Mouse (Mus musculus) midbrain, postnatal 0 days (tissue): Measurements from ENCODE around the gene E330009J07Rik. TPM values are rescaled to one million over a fixed set of nuclear protein-coding genes. Genes with fewer than 3 reads are reported as not detected.

Experiments used
- ATAC-seq: fragments of 200-750 bp; cut with Nextera tagmentation; 2 replicates; pipeline ENCODE4 v1.8.0; 2017; ENCODE audit warnings: moderate number of reproducible peaks, mild to moderate bottlenecking, moderate TSS enrichment, moderate library complexity; ENCODE audit not compliant: low FRiP score
- DNase-seq: peaks from one replicate; pipeline ENCODE4 v3.0.0-alpha.2; 2015; ENCODE audit warnings: low spot score
- H3K27ac ChIP-seq: fragments of 300-500 bp; sonication (generic); 2 replicates; pipeline ENCODE4 v1.5.1; 2014; ENCODE audit warnings: low read depth, mild to moderate bottlenecking, low read length, mixed read lengths
- H3K27me3 ChIP-seq: fragments of 300-500 bp; sonication (generic); 2 replicates; pipeline ENCODE4 v1.6.1; 2014; ENCODE audit warnings: low read length, control low read depth, mixed read lengths; ENCODE audit not compliant: insufficient read depth
- H3K36me3 ChIP-seq: fragments of 300-500 bp; sonication (generic); 2 replicates; pipeline ENCODE4 v1.6.1; 2014; ENCODE audit warnings: low read length, control low read depth, mixed read lengths; ENCODE audit not compliant: insufficient read depth
- H3K4me1 ChIP-seq: fragments of 300-500 bp; sonication (generic); 2 replicates; pipeline ENCODE4 v1.6.1; 2014; ENCODE audit warnings: mild to moderate bottlenecking, control low read depth, antibody characterized with exemption, low read length, mixed read lengths; ENCODE audit not compliant: insufficient read depth
- H3K4me2 ChIP-seq: fragments of 300-500 bp; sonication (generic); 2 replicates; pipeline ENCODE4 v1.6.1; 2014; ENCODE audit warnings: low read depth, mild to moderate bottlenecking, low read length, mixed read lengths; ENCODE audit not compliant: poor library complexity, severe bottlenecking
- H3K4me3 ChIP-seq: fragments of 300-500 bp; sonication (generic); 2 replicates; pipeline ENCODE4 v1.5.1; 2014; ENCODE audit warnings: low read depth, mild to moderate bottlenecking, low read length, moderate library complexity
- H3K9ac ChIP-seq: fragments of 300-500 bp; sonication (generic); replicated peaks from 2 replicates; pipeline ENCODE4 v1.6.1; 2014; ENCODE audit warnings: mild to moderate bottlenecking, low read length, moderate library complexity, mixed read lengths; ENCODE audit not compliant: poor library complexity, severe bottlenecking
- H3K9me3 ChIP-seq: fragments of 300-500 bp; sonication (generic); 2 replicates; pipeline ENCODE4 v1.6.1; 2016; ENCODE audit warnings: low read length, control low read depth
- CTCF ChIP-seq: IDR thresholded peaks from 2 replicates; pipeline ENCODE4 v1.5.1; 2016; ENCODE audit warnings: antibody characterized with exemption, mild to moderate bottlenecking
- WGBS: fragments of 180-500 bp; shearing (Covaris S2); extraction: QIAGEN DNeasy Blood & Tissue Kit; methylation state at CpG from one replicate; pipeline ENCODE4 v1.1.7; 2014; 5-methylcytosine and 5-hydroxymethylcytosine counted together
- polyA plus RNA-seq: library from polyadenylated mRNA; unstranded; fragments of >200 nt; fragmentation: Nextera tagmentation; extraction: Ambion mirVana; gene quantifications from 2 replicates; pipeline ENCODE4 v1.2.1, GENCODE M21; 2015
- total RNA-seq: library from RNA; depleted of rRNA; stranded (reverse); fragments of >200 nt; gene quantifications from 2 replicates; pipeline ENCODE4 v1.2.3, GENCODE M21; 2014

The E330009J07Rik gene
- total and polyA plus RNA-seq, 2 experiments from 2014 or later = 7.8 to 20.0 TPM

DNA sequence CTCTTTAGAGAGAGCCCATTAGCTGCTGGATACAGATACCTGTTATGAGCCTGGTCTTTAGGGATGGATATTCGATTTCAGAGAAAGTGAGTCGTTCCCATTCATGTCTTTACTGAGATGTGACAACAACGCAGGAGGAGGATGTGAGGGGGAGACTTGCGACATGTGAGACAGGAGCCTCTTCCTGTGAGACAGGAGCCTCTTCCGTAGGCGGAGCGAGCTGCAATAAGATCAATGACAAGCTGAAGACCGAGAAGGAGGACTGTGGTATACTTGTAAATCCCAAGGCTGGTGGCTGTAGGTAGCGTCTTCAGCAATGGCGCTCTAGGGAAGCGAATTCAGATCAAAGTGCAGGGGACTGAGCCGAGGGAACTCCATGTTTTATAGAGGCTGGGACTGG is 3.8 kb upstream of the E330009J07Rik start:
- Histone ChIP-seq H3K27ac (no peak overlapping the region), H3K4me3 (no peak overlapping the region), H3K27me3 (peaks cover 4% of the 10 kb centered on the region; the same call in 1 of the 2 replicates), H3K9me3 (no peaks in the 10 kb centered on the region), H3K4me1 (no peaks in the 10 kb centered on the region), H3K4me2 (0 out of 2 replicates have a peak overlapping the region, but pooled peaks have one; percentile 2), H3K36me3 (no peaks in the 10 kb centered on the region), H3K9ac (no peak overlapping the region)
- DNase-seq (no peak), ATAC-seq (no peak)
- 35% methylated on average over 12 of the region's 12 CpGs for WGBS
- no peak for TF ChIP-seq CTCF

DNA sequence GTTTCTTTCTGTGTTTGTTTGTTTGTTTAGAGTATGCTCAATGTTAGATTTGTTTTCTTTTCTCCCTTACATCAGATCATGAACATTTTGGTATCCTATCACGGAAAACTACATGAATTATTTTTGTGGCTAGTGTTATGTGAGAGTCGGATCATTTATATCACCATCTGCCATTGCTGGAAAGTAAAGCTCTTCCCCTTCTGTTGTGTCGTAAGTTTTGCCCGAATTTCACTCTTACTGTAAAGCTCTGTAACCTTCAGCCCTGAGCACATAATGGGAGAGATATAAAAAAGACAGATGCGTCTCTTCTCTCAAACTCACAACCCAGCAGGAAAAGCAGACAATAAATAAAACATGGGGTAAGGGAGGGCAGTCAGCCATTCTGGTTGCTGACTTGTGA is 3.0 kb upstream of the E330009J07Rik start, which contains the start of gene Wee2:
Wee2 (plus strand) TSS at position 153 of the 400 bp plus-strand sequence.
- 0 out of 2 replicates have a peak within 1 kb of the TSS, but pooled peaks have one; percentile 2 for H3K4me2 ChIP-seq
- TF ChIP-seq CTCF = no peak
- no peak within 1 kb of the TSS for H3K27ac ChIP-seq
- WGBS = 72% methylated on average over 5 of the region's 5 CpGs
- H3K36me3 ChIP-seq = no peaks in the 10 kb centered on the region
- H3K9me3 ChIP-seq = no peaks in the 10 kb centered on the region
- H3K9ac ChIP-seq = no peak within 1 kb of the TSS
- H3K27me3 ChIP-seq = peaks cover 4% of the 10 kb centered on the region; the same call in 1 of the 2 replicates
- H3K4me1 ChIP-seq = 0 out of 2 replicates have a peak, but pooled peaks cover 2% of the 10 kb centered on the region
- no peak for ATAC-seq
- no peak within 1 kb of the TSS for H3K4me3 ChIP-seq
- no peak for DNase-seq

DNA sequence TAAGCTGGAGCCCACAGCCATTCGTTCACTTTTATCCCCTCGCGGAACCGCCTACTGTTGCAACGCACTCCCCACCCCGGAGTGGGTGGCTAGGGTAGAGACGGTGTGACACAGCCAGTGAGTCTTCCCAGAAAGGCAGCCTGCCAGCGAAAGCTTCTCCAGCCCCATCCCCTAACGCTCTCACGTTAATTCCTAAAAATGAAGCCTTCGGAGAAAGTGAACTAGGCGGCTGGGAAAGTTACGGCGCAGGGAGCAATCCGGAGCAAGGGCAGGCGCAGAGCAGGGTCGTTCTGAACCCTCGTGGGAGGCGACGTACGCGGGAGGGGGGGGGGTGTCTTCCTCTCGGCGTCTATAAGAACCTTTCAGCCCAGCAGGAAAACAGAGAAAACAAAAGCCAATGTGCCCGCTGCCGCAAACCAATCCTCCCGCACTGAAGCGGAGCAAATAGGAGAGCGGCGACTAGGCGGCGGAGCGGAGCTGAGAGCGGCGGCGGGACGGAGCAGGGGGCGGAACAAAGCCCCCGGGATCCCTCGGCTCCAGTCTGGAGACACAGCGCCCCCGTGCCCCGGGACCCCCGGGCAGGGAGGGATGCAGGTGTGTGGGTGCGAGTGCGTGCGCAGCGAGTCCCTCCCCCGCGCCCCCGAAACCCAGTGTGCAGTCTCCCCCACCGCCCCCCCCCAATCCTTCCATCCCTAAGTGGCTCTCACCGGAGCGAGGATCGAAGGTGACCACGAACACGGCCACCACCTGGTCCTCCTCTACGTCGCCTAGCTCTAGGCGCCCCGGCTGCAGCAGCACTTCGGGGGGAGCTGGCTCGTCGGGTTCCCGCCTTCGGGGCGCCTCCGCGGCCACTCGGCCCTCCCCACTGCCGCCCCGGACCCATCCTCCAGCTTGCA is 536 bp downstream of the E330009J07Rik start:
- ATAC-seq (peak; percentile 73), DNase-seq (peak; percentile 64)
- Histone ChIP-seq H3K4me1 (0 out of 2 replicates have a peak, but pooled peaks cover 2% of the 10 kb centered on the region), H3K27me3 (peaks cover under 1% of the 10 kb centered on the region; the same call in 1 of the 2 replicates), H3K9me3 (no peaks in the 10 kb centered on the region), H3K27ac (peak overlapping the region; percentile 83), H3K36me3 (no peaks in the 10 kb centered on the region), H3K4me3 (peak overlapping the region; percentile 90), H3K4me2 (peak overlapping the region; percentile 89), H3K9ac (peak overlapping the region; percentile 87)
- under 1% methylated on average over 59 of the region's 72 CpGs for WGBS
- peak; percentile 32; the same call in 1 of the 2 replicates for TF ChIP-seq CTCF

DNA sequence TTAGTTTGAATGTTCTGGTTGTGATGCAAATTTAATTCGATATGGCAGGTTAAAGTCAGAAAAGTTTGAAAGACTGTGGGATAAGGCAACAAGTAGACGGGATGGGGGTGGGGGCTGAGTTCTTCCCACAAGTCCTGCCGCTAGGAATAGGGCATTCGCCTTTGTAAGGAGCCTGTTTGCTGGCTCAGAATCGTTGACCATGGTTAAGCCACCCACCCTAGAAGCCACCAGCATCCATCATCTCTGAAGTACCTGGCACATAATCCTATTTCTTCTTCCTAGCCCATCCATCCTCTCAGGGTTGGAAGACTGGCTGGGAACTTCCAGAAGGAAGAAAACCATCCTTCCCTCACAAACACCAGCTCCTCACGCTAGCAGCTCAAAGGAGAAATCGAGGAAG is 1.2 kb downstream of the E330009J07Rik start:
- WGBS = 5% methylated on average over 7 of the region's 7 CpGs
- no peak for TF ChIP-seq CTCF
- H3K4me3 ChIP-seq = peak overlapping the region; percentile 90
- no peak for DNase-seq
- no peaks in the 10 kb centered on the region for H3K9me3 ChIP-seq
- no peaks in the 10 kb centered on the region for H3K27me3 ChIP-seq
- H3K4me2 ChIP-seq = peak overlapping the region; percentile 89
- H3K4me1 ChIP-seq = 0 out of 2 replicates have a peak, but pooled peaks cover 2% of the 10 kb centered on the region
- peak overlapping the region; percentile 87 for H3K9ac ChIP-seq
- peak overlapping the region; percentile 83; the same call in 1 of the 2 replicates for H3K27ac ChIP-seq
- no peak for ATAC-seq
- no peaks in the 10 kb centered on the region for H3K36me3 ChIP-seq

DNA sequence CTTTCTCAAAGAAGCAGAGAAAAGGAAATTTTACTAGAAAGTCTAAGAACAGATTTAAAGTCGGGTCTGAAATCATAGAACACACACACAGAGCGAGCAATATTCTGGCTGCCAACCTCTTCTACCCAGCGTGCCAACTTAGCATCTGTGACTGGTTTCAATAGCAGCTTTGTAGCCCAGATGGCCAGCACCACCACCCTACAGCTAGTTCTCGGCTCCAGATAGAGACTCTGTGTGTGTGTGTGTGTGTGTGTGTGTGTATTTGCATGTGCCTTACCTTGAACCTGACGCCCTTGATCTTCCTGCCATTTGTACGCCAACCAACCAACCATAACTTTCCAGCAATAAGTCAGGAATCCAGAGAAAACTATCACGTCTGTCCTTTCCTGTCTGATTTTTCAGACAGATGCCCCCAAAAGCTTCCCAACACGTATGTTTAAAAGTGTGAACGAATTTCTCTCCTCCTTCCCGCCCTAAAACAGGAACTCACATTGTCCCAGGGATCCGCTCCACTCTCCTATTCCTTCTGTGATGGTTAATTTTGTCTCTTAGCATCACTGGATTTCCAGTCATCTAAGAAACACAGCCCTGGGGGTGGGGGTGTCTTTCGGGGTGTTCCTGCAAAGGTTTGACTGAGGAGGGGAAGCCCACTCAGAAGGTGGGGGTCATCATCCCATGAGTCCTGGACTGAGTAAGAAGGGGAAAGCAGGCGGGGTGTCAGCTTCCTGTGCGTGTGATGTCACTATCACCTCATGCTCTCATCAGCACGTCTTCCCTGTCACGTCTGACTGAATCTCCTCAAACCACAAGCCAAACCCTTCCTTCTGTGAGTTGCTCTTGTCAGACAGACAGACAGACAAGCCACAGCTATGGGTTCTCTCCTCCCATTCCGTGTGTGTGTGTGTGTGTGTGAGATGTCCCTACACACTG is 3.3 kb downstream of the E330009J07Rik start:
- H3K9ac ChIP-seq = no peak overlapping the region
- no peak overlapping the region for H3K4me2 ChIP-seq
- H3K27ac ChIP-seq = no peak overlapping the region
- ATAC-seq (no peak), DNase-seq (peak; percentile 88)
- TF ChIP-seq CTCF = no peak
- WGBS = 86% methylated on average over 17 of the region's 17 CpGs
- H3K4me1 ChIP-seq = 0 out of 2 replicates have a peak, but pooled peaks cover 2% of the 10 kb centered on the region
- no peaks in the 10 kb centered on the region for H3K9me3 ChIP-seq
- no peaks in the 10 kb centered on the region for H3K36me3 ChIP-seq
- no peak overlapping the region for H3K4me3 ChIP-seq
- no peaks in the 10 kb centered on the region for H3K27me3 ChIP-seq
